Mouse (Mus musculus) hindlimb bud, embryonic 11.5 days (tissue): Measurements from ENCODE around the gene E130114P18Rik.

Experiments
- DNase-seq: peaks from one replicate; pipeline ENCODE4 v3.0.0-alpha.2; 2012; ENCODE audit warnings: low read depth, low spot score; ENCODE audit errors: extremely low spot score

Gene E130114P18Rik

GRCm38 (mm10) chr4:97757207-97757977 lies 20.5 kb downstream of the E130114P18Rik start:
- DNase-seq = no peak

- DNase-seq = no peak
These were observed 23.6 kb downstream of the E130114P18Rik start for GRCm38 (mm10) chr4:97754241-97754640.

- no peak for DNase-seq
These were observed 24.4 kb downstream of the E130114P18Rik start for GRCm38 (mm10) chr4:97753521-97753920.

- no peak for DNase-seq
These were observed 25.4 kb downstream of the E130114P18Rik start for GRCm38 (mm10) chr4:97752276-97753010.

- DNase-seq = no peak
These were observed 26.2 kb downstream of the E130114P18Rik start for GRCm38 (mm10) chr4:97751483-97752251.

GRCm38 (mm10) chr4:97751030-97751482 lies 26.8 kb downstream of the E130114P18Rik start:
- DNase-seq = no peak

GRCm38 (mm10) chr4:97750401-97750800 lies 27.5 kb downstream of the E130114P18Rik start:
- no peak for DNase-seq

- no peak for DNase-seq
These were observed 31.6 kb downstream of the E130114P18Rik start for GRCm38 (mm10) chr4:97746106-97746900.

- DNase-seq = no peak
These were observed 32.4 kb downstream of the E130114P18Rik start for GRCm38 (mm10) chr4:97745296-97746105.

GRCm38 (mm10) chr4:97743932-97744331 lies 33.9 kb downstream of the E130114P18Rik start:
- DNase-seq = no peak

- DNase-seq = no peak
These were observed 44.5 kb downstream of the E130114P18Rik start for GRCm38 (mm10) chr4:97733392-97733791.

- no peak for DNase-seq
These were observed 47.5 kb downstream of the E130114P18Rik start for GRCm38 (mm10) chr4:97730416-97730815.

GRCm38 (mm10) chr4:97729999-97730398 lies 47.9 kb downstream of the E130114P18Rik start:
- no peak for DNase-seq

- no peak for DNase-seq
These were observed 49.4 kb downstream of the E130114P18Rik start for GRCm38 (mm10) chr4:97728520-97728919.

- no peak for DNase-seq
These were observed 54.5 kb downstream of the E130114P18Rik start for GRCm38 (mm10) chr4:97723374-97723773.

- no peak for DNase-seq
These were observed 55.2 kb downstream of the E130114P18Rik start for GRCm38 (mm10) chr4:97722666-97723065.

GRCm38 (mm10) chr4:97714616-97715015 lies 63.3 kb downstream of the E130114P18Rik start:
- DNase-seq = no peak

- DNase-seq = no peak
These were observed 63.7 kb downstream of the E130114P18Rik start for GRCm38 (mm10) chr4:97714101-97714615.

GRCm38 (mm10) chr4:97712547-97712946 lies 65.3 kb downstream of the E130114P18Rik start:
- DNase-seq = peak; percentile 52
